Mouse (Mus musculus) liver, adult 2 months (tissue): ENCODE data around the gene Rela.

ENCODE experiments used
- CTCF ChIP-seq: fragments of 200-500 bp; IDR thresholded peaks from 2 replicates; pipeline ENCODE4 v1.5.1; 2011; ENCODE audit warnings: low read depth, low read length, control low read depth
- POLR2A ChIP-seq: fragments of 200-500 bp; IDR thresholded peaks from 2 replicates; pipeline ENCODE4 v1.6.1; 2011; ENCODE audit warnings: low read length, control low read depth; ENCODE audit not compliant: insufficient read depth; ENCODE audit errors: extremely low read depth

DNA sequence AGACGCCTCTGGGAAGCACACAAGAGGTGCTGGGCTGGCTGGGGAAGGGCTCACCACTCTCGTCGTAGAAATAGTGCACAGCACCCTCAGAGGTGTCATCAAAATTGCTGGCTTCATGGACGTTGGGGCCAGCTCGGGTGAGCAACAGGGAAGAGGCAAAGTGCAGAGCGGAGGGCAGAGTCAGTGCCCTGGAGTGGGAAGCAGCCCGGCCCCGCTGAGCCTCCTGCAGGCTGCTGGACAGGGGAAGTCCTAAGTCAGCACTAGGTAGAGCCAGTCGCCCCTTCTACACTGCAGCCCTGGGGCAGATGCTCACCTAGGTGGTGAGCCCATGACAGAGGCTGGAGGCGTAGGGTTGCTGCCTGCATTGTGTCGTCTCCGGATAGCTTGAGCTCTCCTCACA, 47.0 kb downstream of the Rela start:
- TF ChIP-seq POLR2A (no peak), CTCF (no peak)
